Mouse (Mus musculus) G1E (cell line): Measurements from ENCODE around the gene Mprip.

Source experiments
- CTCF ChIP-seq: IDR thresholded peaks from 2 replicates; pipeline ENCODE4 v1.5.1; 2012; ENCODE audit warnings: low read depth, low read length, inconsistent platforms, mixed read lengths
- GATA1 ChIP-seq: IDR thresholded peaks from 2 replicates; pipeline ENCODE4 v1.6.1; 2012; ENCODE audit warnings: borderline replicate concordance, low read length, inconsistent platforms, mixed read lengths
- POLR2AphosphoS5 ChIP-seq: IDR thresholded peaks from 2 replicates; pipeline ENCODE4 v1.6.1; 2012; ENCODE audit warnings: low read depth, low read length, inconsistent platforms; ENCODE audit not compliant: insufficient replicate concordance
- TAL1 ChIP-seq: conservative IDR thresholded peaks from 2 replicates; pipeline ENCODE4 v1.6.1; 2012; ENCODE audit warnings: low read depth, low read length, inconsistent platforms, mixed read lengths

DNA sequence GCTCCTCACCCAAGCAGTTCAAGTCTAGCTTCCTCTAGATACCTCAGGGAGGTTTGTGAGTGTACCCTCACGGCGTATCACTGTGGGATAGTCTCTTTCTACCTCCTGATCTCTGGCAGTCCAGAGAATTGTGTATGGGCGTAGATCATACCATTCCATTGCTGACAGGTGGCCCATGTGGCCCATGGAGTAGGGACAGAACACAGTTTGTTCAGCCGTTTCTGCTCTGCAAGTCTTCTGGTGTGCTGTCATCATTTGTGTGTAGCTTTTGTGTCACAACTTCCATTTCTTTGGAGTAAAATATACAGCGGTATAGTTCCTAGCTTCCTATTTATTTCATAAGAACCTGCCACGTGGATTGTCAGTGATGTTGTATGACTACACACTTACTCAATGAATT is 23.9 kb downstream of the Mprip start:
- TF ChIP-seq CTCF, result no peak
- TF ChIP-seq GATA1, result no peak
- no peak for TF ChIP-seq TAL1
- no peak for TF ChIP-seq POLR2AphosphoS5
